Mouse (Mus musculus): ENCODE measurements around the gene Col27a1.

Col27a1 gene

DNA sequence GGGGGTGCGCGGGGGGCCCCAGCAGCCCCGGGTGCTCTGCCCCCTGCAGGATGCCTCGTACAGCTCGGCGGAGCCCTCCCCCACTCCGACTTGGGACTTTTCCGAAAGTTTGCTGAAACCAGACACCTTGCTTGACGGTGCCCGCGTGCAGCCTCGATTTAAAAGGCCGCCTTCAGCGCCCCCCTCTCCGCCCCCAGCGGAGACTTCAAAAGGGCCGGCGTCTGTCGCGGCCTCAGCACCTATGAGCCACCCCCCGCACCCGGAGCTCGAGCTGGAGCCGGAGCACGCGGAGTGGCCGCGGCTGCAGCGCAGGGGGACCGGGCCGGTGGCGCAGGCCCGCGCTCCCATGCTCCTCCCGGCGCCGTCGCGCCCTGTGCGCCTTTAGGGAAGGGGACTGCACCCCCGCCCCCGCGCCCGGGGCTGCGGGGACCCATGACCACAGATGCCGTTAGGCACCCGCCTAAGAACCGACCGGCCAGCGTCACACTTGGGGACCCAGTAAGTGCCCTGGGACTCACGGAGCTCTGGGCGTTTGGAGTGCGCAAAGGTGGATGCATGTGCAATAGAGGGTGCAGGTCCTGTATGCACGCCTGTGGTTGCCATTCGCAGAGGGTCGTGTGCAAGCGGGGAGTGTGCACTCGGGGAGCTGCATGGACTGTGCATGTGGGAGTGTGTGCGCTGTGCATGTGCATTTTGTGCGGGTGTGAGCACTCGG lies at the start of gene Col27a1:
Gene Col27a1, plus strand, starts transcription at position 98 of the 715 bp plus-strand sequence.
- DNase-seq (ENCODE audit: low read depth, low spot score), result peak; percentile 54

DNA sequence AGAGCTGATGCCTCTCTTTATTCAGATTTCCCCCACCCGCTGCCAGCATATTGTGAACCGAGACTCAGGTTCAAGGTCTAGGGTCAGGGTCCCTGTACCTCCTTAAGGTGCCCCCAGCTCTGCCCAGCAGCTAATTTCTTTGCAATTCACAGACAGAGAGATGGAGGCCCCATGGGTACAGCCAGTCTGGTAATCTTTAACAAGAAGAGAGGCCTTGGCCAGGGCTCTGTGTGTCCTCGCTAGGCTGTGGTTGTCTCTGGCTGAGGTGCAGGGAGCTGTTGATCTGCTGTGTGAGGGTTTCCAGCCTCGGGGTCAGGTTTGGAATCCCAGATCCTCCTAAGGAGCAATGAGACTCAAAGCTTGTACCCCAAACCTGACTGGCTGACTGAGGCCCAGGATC lies 48.2 kb upstream of the Col27a1 start:
- DNase-seq (ENCODE audit: low read depth, low spot score), result no peak

DNA sequence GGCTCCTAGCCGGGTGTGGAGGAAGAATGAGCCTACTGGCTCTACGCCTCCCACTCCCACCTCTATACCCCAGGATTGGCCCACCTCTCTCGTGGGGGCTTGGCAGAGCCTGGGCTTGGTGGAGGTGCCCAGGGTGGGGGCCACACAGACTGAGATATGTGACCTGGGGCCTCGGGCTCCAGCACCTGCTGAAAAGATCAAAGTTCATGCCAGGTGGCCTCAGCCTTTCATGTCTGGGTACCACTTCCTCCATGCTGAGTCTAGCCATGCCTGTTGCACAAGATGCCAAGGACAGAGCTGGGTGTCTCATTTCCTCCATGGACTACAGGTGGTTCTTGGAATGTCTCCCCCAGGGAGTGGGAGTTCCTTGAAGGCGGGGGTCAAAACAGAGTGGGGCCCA lies 47.5 kb upstream of the Col27a1 start:
- no peak for DNase-seq (ENCODE audit: low read depth, low spot score)

DNA sequence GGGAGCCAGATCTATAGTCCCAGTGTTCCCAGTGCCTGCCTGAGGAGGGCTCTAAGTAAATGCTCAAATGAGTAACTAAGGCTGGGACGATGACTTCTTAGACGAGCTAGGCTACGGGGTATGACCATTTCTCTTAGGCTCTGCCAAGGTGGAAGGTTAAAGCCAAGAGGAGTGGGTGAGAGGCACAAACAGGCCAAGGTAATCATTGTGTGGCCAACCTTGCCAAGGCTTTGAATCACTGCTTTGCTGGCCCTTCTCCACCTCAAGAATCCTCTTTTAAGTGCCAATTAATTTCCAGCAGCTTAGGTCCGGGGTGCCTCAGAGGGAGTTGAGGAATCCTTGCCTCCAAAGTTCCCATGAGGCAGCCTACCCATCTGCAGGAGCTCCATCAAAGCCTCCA lies 43.7 kb upstream of the Col27a1 start:
- no peak for DNase-seq (ENCODE audit: low read depth, low spot score)

DNA sequence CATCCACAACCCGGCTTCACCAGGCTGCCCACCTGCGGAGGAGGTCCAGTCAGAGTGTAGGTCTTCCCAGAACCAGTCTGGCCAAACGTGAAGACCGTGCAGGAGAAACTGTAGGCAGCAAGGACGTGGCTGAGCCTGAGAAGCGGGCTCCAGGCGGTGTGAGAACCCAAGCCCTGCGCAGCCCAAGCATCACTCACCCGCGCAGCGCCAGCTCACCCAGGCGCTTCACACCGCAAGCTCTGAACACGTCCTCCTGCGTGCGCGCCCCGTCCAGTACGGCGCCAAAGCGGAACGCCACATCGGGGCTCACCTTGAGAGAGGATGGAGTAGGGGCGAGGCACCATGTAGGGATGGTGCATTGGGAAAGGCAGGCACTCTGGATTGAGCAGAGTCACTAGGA lies 42.7 kb upstream of the Col27a1 start:
- peak; percentile 20 for DNase-seq (ENCODE audit: low read depth, low spot score)

DNA sequence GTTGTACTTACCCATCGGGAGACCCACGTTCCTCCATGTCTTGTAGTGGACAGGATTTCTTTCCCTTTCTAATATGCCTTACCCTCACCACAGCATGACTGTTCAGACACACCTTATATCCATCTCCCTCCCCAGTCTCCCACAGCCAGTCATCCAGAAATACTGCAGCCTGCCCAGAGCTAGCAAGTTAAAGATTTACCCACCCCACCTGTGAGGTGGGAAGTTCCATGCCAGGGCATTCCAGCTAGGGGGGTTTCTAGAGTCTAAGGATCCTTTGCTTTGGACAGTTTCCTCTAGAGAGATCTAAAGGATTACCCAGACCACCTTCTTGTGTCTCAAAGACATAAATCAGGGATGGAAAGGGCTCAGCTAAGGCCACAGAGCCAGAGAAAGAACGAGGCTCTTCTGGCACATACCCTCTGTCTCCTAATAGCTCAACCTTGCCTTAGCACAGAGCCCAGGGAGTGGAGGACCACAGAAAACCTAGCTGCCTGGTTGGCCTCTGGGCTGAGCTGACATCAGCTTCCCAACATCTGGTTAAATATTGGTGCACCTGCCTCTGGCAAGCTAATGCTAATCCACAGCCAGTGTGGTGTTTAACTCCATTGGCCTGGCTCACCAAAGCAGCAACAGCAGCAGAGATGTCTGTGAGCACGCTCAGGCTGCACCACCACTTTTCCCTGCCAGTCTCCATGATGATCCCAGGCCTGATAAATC lies 41.7 kb upstream of the Col27a1 start, which contains the start of gene Kif12:
Gene Kif12, minus strand, starts transcription at position 163 of the 717 bp plus-strand sequence.
- no peak for DNase-seq (ENCODE audit: low read depth, low spot score)

DNA sequence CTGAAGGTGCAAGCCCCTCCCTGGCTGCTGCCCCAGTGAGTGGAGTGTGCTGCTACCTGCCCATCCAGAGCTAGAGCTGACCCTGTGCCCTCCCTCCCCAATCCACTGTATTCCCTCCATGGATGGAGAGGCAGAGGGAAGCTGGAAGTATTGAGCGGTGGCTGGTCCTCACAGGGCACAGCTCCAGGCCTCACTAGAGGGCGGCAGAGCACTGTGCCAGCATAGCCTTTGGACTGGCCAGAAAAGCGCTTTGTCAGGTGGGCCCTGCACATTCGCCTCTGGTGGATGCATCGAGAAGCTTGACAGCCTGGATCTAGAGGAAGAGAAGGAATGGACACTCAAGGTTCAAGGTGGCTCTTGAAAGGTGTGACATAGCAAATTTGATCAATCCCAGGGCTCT lies 32.2 kb upstream of the Col27a1 start:
- peak; percentile 6 for DNase-seq (ENCODE audit: low read depth, low spot score)

DNA sequence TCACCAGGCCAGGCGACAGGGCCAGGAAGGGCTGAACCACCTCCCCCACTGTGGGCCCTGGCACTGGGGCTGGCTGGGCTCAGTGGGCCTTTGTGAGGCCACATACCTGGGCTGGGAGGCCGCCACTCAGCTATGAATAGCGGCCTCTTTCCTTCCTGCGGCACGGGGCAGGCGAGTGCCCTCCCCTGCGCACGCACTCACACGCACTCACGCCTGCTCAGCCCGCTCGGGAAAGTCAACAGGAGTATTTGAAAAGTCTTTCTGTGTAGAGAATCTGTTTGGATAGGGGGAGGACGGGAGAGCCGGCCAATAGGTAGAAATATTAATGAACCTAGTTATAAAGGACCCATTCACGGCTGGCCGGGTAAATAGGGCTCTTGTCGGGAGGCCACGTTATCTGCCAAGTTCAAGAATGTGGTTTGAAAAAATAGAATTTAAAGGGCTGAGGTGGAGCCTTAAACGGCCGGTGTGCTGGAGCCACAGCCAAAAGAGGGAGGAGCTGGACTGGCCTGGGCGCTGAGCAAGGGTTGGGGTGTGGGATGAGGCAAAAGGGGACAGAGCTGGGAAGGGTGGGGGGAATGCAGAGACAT lies 27.4 kb upstream of the Col27a1 start:
- DNase-seq (ENCODE audit: low read depth, low spot score), result no peak

DNA sequence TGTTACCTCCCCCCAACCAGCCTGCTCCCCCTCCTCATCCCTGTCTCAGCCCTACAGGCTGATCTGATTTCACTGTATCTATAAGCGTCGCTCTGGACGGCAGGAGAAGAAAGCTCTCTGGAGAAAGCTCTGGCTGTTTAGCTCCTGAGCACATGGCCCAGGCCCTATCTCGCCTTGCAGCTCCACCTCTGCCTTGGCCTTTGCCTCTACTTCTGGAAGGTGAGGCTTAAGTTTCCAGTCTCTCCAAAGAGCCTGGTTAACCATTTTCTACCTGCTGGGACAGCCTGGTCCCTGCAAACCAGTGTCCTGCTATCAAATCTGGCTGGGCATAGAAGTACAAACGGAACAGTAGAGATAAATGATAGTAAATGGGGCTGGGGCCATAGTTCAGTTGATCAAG lies 22.2 kb upstream of the Col27a1 start:
- DNase-seq (ENCODE audit: low read depth, low spot score), result no peak

DNA sequence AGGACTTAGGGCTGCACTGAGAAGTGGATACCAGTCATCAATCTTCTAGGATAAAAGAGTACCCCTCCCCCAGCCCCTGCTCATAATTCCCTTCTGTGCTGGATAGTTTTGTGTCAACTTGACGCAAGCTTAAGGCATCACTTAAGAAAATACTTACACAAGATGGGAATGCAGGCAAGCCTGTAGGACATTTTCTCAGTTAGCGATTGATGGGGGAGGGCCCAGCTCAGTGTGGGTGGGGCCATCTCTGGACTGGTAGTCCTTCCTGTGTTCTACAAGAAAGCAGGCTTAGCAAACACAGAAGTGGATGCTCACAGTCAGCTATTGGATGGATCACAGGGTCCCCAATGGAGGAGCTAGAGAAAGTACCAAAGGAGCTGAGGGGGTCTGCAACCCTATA lies 19.4 kb upstream of the Col27a1 start:
- DNase-seq (ENCODE audit: low read depth, low spot score), result no peak

DNA sequence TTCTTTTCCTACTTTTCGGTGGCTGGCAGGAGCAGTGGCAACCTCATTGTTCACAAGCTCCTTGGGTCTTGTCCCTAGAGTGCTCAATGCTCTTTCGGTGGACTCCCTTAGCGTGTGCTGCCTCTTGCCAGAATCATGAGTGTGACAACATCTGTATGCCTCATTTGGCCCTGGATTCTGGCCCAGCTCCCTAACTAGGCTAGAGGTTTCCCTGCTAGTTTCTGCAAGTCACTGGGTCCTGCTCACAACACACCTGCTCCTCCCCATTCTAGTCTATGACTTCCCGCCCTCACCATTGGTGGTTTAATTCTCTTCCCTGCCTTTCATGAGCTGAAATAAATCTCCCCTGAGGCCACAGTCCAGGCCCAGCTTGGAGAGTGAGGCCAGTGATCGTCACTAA lies 14.4 kb upstream of the Col27a1 start:
- no peak for DNase-seq (ENCODE audit: low read depth, low spot score)

DNA sequence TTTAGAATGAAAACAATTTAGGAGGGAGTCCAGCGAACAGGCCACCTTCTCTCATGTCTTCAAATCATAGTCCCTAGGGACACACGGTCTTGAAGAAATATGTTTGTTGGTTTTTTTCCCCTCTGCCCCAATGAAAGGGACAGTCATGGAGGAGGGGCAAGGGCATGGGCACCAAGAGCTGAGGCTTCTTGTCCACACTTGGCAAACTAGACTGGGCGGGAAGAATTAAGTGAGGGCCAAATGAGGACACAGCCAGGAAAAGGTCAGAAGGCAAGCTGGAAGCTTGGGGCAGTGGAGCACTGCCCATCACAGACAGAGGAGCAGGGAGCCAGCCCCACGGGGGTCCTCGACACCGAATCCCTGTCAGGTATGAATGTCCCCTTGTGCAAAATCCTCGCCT lies 9.9 kb upstream of the Col27a1 start:
- no peak for DNase-seq (ENCODE audit: low read depth, low spot score)

DNA sequence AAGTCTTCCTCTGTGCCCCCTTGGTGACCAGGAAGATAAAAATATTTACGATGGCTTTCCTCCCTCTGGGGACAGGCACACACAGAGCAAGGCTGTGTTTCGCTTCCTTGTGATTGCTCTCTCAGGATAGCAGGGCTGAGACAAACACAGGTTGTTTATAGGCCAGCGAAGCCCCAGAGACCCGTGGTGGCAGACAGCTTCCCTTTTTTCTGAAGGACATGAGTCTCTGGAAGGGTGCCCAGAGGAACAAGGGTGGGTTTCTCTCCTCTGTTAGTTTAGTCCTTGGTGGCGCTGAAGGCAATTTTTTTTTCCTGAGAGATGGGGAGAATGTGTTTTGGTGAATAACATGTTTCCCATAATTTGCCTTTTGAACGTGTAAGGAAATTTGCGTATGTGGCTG lies 8.2 kb upstream of the Col27a1 start:
- DNase-seq (ENCODE audit: low read depth, low spot score), result no peak

DNA sequence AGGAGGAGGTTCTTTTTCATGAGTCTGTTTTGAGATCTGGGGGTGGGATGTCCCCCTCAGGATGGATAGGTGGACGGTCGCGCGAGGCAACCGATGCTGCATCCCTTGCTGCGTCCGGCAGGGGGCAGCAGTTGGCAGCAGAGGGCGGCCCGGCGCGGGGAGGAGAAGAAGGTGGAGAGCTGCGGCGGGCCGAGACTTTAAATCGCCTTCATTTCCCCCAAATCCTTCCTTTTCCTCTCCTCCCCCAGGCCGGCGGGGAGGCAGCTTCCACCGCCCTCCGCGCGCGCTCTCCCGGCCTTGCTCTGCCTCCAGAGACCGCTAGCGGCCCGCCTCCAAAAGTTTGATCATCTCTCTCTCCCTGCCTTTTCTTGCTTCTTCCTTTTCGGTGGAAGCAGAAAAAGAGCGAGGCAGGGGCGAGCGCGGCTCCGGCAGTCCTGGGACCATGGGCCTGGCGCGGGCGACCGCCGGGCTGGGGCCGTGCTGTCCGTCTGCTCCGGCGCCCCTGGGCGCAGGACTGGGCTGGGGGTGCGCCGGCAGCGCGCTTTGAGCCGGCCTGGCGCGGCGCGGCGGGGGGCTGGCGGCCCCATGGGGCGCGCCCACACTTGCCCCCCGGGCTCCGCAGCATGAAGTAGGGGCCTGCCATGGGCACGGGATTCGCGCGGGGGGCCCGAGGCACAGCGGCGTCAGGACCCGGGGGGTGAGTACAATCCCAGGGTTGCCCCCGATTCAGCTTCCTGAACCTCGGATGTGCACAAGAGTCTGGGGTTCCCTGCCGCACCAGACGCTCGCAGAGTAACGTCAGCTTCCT lies 1.6 kb downstream of the Col27a1 start:
- DNase-seq (ENCODE audit: low read depth, low spot score), result peak; percentile 74

DNA sequence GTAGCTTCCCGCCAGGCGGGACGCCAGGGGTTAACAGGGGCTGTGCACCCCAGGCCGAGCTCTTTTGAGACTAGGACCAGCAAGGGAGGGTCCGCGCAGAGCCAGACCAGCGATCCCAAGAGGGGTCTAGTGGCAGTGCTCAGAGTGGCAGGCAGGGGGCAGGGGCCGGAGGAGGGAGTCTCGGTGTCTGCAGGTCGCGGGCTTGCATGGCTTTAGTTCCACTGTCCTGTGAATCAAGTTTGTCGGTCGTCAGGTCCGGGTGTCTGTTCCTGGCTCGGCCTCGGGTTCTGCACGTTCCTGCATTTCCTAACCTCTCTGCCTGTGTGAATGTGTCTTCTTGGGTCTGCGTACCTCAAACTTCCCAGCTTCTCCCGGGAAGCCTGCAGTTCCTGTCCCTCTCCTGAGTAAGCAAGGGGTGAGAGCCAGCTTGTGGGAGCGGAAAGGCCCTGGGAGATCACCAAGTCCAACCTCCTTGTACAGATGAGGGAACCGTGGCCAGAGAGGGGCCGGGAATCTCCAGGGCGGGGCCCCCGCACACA lies 2.3 kb downstream of the Col27a1 start:
- peak; percentile 80 for DNase-seq (ENCODE audit: low read depth, low spot score)

DNA sequence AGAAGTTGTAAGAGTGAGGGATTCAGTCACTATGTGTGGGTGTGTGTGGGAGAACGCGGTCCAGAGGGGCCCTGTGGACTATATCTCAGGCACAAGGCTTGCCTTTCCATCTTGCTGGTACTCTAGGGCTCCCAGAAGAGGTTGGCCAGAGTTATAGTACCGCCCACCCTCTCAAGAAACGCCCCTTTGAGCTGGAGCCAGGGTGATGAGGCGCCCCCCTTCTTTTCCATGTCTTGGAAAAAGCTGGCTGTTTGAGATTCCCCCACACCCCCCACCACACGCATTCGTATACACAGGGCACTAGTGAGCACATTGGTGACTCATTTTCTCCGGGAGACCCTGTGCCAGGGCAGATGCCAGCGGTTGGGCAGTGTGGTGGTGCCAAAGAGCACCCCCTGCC lies 2.8 kb downstream of the Col27a1 start:
- DNase-seq (ENCODE audit: low read depth, low spot score), result peak; percentile 22

DNA sequence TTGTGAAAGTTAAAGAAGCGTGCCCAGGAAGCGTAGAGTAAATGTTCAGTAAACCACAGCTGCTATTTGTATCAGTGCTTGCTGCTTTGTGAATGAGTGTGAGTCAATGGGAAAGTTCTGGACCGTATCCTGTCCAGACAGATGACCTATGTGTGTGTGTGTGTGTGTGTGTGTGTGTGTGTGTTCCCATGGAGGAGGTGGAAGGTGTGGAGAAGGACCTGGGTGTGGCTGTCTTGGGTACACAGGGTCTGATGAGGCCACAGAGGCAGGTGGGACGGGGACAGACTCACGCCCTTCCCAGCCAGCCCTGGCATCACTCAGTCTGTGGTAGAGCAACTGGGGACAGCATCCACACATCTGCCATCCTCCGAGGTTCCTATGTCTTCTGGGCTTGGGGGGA lies 3.7 kb downstream of the Col27a1 start:
- no peak for DNase-seq (ENCODE audit: low read depth, low spot score)

DNA sequence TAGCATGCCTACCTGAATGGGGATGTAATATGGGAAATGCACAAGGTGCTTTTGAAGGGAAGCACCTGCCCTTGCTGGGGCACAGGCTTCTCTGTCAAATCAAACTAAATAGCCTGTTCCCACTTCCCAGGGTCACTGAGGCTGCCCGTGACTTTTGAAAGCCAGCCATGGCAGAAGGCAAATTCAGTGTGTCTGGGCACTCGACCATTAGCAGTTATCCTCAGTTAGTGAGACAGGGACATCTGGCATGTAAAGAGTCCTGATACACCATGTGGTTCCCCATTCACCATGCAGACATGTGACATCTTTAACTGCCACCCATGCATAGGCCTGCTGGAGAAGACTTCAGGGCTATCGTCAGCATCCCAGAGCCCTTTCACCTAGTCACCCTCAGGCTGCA lies 5.3 kb downstream of the Col27a1 start:
- no peak for DNase-seq (ENCODE audit: low read depth, low spot score)

DNA sequence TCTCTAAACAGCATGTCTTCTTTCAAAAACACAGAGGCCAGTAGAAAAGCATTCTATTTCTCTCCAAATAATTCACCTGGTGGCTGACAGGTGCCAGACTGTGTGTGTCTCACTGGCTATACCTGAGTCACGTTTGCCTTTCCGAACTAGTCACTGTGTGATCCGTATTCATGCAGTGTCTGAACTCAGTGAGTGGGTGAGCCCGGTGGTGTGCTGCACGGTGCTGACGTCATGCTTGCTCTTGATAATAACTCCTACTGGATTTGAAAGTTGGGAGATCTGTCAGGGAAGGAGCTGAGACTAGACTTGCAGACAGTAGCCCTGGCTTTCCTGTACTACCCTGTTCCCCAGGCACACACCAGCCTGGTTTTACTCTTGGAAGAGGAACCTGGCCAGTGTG lies 5.8 kb downstream of the Col27a1 start:
- DNase-seq (ENCODE audit: low read depth, low spot score), result no peak

DNA sequence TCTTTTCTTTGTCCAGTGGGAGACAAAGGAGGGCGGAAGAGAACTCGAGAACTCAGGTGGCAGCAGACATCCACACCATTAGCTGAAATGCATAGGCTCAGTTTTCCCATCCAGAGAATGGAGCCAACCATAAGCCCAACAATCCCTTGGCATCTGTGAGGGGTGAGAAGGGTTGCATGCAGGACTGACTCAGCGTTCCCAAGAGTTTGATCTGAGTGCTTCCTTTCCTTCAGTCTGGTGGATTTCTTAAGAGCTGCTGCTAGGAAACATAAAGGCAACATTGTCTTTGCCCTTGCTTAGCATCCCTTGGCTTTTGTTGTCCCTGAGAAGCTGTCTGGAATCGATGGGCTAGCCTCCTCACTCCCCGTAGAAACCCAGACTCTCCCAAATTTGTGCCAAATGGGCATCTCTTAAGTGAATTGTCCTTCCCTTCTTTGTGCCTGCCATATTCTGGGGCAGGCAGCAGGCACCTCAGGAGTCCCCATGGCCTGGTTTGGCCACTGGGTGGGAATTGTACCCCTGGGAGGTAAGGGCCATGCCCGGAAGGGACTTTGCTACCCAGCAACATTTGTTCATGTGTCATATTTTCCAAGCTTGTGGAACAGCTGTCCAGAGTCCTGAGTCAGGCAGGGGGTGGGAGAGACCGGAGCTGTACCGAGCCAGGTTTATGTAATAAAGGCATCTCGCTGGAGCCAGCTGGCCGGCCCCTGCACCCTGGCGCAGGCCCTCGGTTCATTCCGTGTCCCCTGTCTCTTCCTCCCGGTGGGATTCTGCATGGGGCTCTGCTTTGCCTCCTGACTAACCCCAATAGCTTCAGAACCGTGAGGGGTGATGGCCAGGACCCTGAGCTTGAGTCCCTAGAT lies 7.5 kb downstream of the Col27a1 start:
- no peak for DNase-seq (ENCODE audit: low read depth, low spot score)

DNA sequence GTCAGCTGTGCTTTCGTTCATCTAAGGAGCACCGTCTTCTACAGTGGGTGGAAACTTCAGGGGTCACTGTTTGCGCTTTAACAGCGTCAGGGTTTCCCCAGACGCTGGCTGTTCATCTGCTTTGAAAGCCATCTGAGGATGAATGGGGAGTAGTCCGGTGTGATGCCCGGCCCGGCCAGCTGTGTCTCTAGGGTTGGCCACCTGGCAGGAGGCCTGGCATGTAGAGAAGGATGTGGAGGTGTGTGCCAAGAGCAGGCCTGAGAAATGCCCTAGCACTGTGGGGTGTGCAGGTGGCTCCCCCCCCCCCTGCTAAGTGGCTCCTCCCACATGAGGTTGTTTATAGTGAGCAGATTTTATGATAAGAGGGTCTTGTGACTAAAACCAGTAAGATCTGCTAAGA lies 8.4 kb downstream of the Col27a1 start:
- DNase-seq (ENCODE audit: low read depth, low spot score), result no peak

Data from R1 (cell line).